Mouse (Mus musculus): ENCODE data around the gene Trmt6.
A peak's percentile ranks its signal among the peaks of the same experiment; 100 is the strongest.

Gene Trmt6

GRCm38 (mm10) chr2:132815608-132816314 is at the start of gene Trmt6, which contains the start of gene Mcm8:
TSS of gene Trmt6 (minus strand) at chr2:132816055.
TSS of gene Mcm8 (plus strand) at chr2:132816141.
- DNase-seq = peak; percentile 92

- no peak for DNase-seq
Measured at GRCm38 (mm10) chr2:132863325-132863724, 47.5 kb upstream of the Trmt6 start.

GRCm38 (mm10) chr2:132861456-132861855 is 45.6 kb upstream of the Trmt6 start:
- DNase-seq = no peak

- no peak for DNase-seq
Measured at GRCm38 (mm10) chr2:132860435-132860834, 44.6 kb upstream of the Trmt6 start.

- no peak for DNase-seq
Measured at GRCm38 (mm10) chr2:132856333-132856732, 40.5 kb upstream of the Trmt6 start.

GRCm38 (mm10) chr2:132853051-132853450 is 37.2 kb upstream of the Trmt6 start:
- DNase-seq = no peak

GRCm38 (mm10) chr2:132849141-132849540 is 33.3 kb upstream of the Trmt6 start:
- DNase-seq = no peak

GRCm38 (mm10) chr2:132848361-132848760 is 32.5 kb upstream of the Trmt6 start:
- no peak for DNase-seq

- no peak for DNase-seq
Measured at GRCm38 (mm10) chr2:132847581-132847980, 31.7 kb upstream of the Trmt6 start.

- DNase-seq = peak; percentile 97
Measured at GRCm38 (mm10) chr2:132846407-132847358, 30.8 kb upstream of the Trmt6 start, which contains the start of gene Crls1. TSS of gene Crls1 (plus strand) at chr2:132846666.

- no peak for DNase-seq
Measured at GRCm38 (mm10) chr2:132841071-132841470, 25.2 kb upstream of the Trmt6 start.

- no peak for DNase-seq
Measured at GRCm38 (mm10) chr2:132802976-132803375, 12.9 kb downstream of the Trmt6 start.

- DNase-seq = no peak
Measured at GRCm38 (mm10) chr2:132794204-132794586, 21.7 kb downstream of the Trmt6 start.

- no peak for DNase-seq
Measured at GRCm38 (mm10) chr2:132793441-132794203, 22.2 kb downstream of the Trmt6 start.

GRCm38 (mm10) chr2:132784039-132784438 is 31.8 kb downstream of the Trmt6 start:
- DNase-seq = no peak

- peak; percentile 93 for DNase-seq
Measured at GRCm38 (mm10) chr2:132781439-132782068, 34.3 kb downstream of the Trmt6 start.

GRCm38 (mm10) chr2:132780978-132781377 is 34.9 kb downstream of the Trmt6 start, which contains the start of gene Chgb:
TSS of gene Chgb (plus strand) at chr2:132781278.
- DNase-seq = no peak

GRCm38 (mm10) chr2:132770822-132771221 is 45.0 kb downstream of the Trmt6 start:
- DNase-seq = no peak

GRCm38 (mm10) chr2:132757911-132758310 is 57.9 kb downstream of the Trmt6 start:
- no peak for DNase-seq
